Mouse (Mus musculus) bone marrow, adult 2 months (tissue): ENCODE results near the gene Car5a.

Source experiments
- CTCF ChIP-seq: fragments of 200-500 bp; IDR thresholded peaks from 2 replicates; pipeline ENCODE4 v1.5.1; 2011; ENCODE audit warnings: low read length, control low read depth; ENCODE audit not compliant: control insufficient read depth, insufficient read depth
- POLR2A ChIP-seq: fragments of 200-500 bp; IDR thresholded peaks from 2 replicates; pipeline ENCODE4 v1.6.1; 2011; ENCODE audit warnings: low read depth, mild to moderate bottlenecking, control low read depth, low read length, borderline replicate concordance; ENCODE audit not compliant: control insufficient read depth

- TF ChIP-seq CTCF, result no peak
- no peak for TF ChIP-seq POLR2A
Measured at GRCm38 (mm10) chr8:121991611-121992010, 46.9 kb upstream of the Car5a start.
